Mouse (Mus musculus) ES-Bruce4 (cell line): ENCODE measurements around the gene Myo9b.

Source experiments
- CTCF ChIP-seq: IDR thresholded peaks from one replicate; pipeline ENCODE4 v1.8.1; 2011; ENCODE audit warnings: low read depth, low read length
- EP300 ChIP-seq: IDR thresholded peaks from 2 replicates; pipeline ENCODE4 v1.6.1; 2011; ENCODE audit warnings: low read depth, low read length; ENCODE audit not compliant: insufficient read depth
- POLR2A ChIP-seq: IDR thresholded peaks from one replicate; pipeline ENCODE4 v1.8.1; 2011; ENCODE audit warnings: low read length; ENCODE audit not compliant: insufficient read depth

DNA sequence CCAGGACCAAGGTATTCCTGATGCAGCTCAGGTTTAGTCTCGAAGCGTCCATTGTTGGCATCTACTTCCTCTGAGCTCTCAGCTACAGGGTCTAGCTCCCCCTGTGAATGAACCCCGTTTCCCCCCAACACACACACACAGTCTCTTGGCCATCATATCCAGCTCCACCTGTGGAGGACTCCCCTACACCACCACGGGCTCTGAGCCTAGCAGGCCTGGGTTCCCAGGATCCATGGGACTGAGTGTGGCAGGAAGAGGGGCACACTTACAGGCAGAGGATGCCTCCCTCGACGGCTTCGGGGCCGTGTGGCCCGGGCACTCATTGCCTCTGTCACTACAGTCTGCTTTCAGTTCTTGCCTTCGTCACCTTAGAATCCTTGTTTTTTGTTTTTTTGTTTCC lies 122.6 kb downstream of the Myo9b start:
- TF ChIP-seq CTCF, result no peak
- TF ChIP-seq EP300, result no peak
- TF ChIP-seq POLR2A, result no peak
